Mouse (Mus musculus) C2C12 (cell line): Measurements from ENCODE around the gene Rtl10. TPM values are rescaled to one million over a fixed set of nuclear protein-coding genes. Genes with fewer than 3 reads are reported as not detected.

ENCODE experiments used
- H3K27me3 ChIP-seq: one replicate; pipeline ENCODE4 v1.6.1; 2011; ENCODE audit not compliant: control insufficient read depth, insufficient read depth, insufficient read length
- H3K36me3 ChIP-seq: one replicate; pipeline ENCODE4 v1.6.1; 2011; ENCODE audit not compliant: control insufficient read depth, insufficient read depth
- H3K4me3 ChIP-seq: one replicate; pipeline ENCODE4 v1.5.1; 2011; ENCODE audit warnings: mild to moderate bottlenecking, control low read depth; ENCODE audit not compliant: poor library complexity, insufficient read depth, severe bottlenecking
- H3K79me2 ChIP-seq: one replicate; pipeline ENCODE4 v1.6.1; 2011; ENCODE audit not compliant: control insufficient read depth, insufficient read depth
- H3K79me3 ChIP-seq: one replicate; pipeline ENCODE4 v1.6.1; 2011; ENCODE audit warnings: low read depth, control low read depth
- H3ac ChIP-seq: one replicate; pipeline ENCODE3; 2011; ENCODE audit warnings: low read depth; ENCODE audit not compliant: control insufficient read depth, insufficient read length
- CEBPB ChIP-seq: IDR thresholded peaks from one replicate; pipeline ENCODE4 v1.6.1; 2011; ENCODE audit warnings: low read depth, mild to moderate bottlenecking, control low read depth, moderate library complexity
- CTCF ChIP-seq: IDR thresholded peaks from one replicate; pipeline ENCODE4 v1.5.1; 2011; ENCODE audit not compliant: control insufficient read depth, insufficient read depth, insufficient read length
- FOSL1 ChIP-seq: IDR thresholded peaks from one replicate; pipeline ENCODE4 v1.8.0; 2011; ENCODE audit warnings: mild to moderate bottlenecking, low read length; ENCODE audit not compliant: poor library complexity, insufficient read depth, severe bottlenecking
- MAX ChIP-seq: IDR thresholded peaks from one replicate; pipeline ENCODE4 v1.6.1; 2011; ENCODE audit warnings: mild to moderate bottlenecking, control low read depth
- MYOD1 ChIP-seq: IDR thresholded peaks from one replicate; pipeline ENCODE4 v1.6.1; 2011; ENCODE audit warnings: low read depth; ENCODE audit not compliant: control insufficient read depth, insufficient read length
- MYOG ChIP-seq: IDR thresholded peaks from one replicate; pipeline ENCODE4 v1.6.1; 2011; ENCODE audit not compliant: control insufficient read depth, insufficient read length; ENCODE audit errors: extremely low read depth
- USF1 ChIP-seq: IDR thresholded peaks from one replicate; pipeline ENCODE4 v1.6.1; 2011; ENCODE audit warnings: low read depth, mild to moderate bottlenecking, control low read depth, moderate library complexity
- polyA plus RNA-seq: library from polyadenylated mRNA; unstranded; fragments of >200 nt; fragmentation: generic; extraction: Trizol; gene quantifications from one replicate; pipeline ENCODE4 v1.2.1, GENCODE M21; 2012; ENCODE audit warnings: missing spikeins

Rtl10 gene
- polyA plus RNA-seq, 1 experiment = 10.6 TPM

GRCm38 (mm10) chr16:18455407-18455806, 43.3 kb upstream of the Rtl10 start:
- Histone ChIP-seq H3ac (no peak overlapping the region), H3K4me3 (peak overlapping the region; percentile 2), H3K79me2 (no peaks in the 10 kb centered on the region), H3K36me3 (peaks cover 4% of the 10 kb centered on the region), H3K27me3 (no peaks in the 10 kb centered on the region), H3K79me3 (no peaks in the 10 kb centered on the region)
- TF ChIP-seq MYOD1 (no peak), USF1 (no peak), MAX (no peak), CTCF (no peak), MYOG (no peak), FOSL1 (no peak), CEBPB (no peak)

GRCm38 (mm10) chr16:18458661-18459060, 40.0 kb upstream of the Rtl10 start:
- H3K79me3 ChIP-seq = no peaks in the 10 kb centered on the region
- H3K4me3 ChIP-seq = no peak overlapping the region
- peaks cover 4% of the 10 kb centered on the region for H3K36me3 ChIP-seq
- no peak overlapping the region for H3ac ChIP-seq
- no peaks in the 10 kb centered on the region for H3K79me2 ChIP-seq
- no peaks in the 10 kb centered on the region for H3K27me3 ChIP-seq
- TF ChIP-seq CTCF = no peak
- no peak for TF ChIP-seq USF1
- TF ChIP-seq MYOG = no peak
- TF ChIP-seq CEBPB = no peak
- no peak for TF ChIP-seq FOSL1
- no peak for TF ChIP-seq MYOD1
- TF ChIP-seq MAX = no peak

- peaks cover 4% of the 10 kb centered on the region for H3K36me3 ChIP-seq
- H3K4me3 ChIP-seq = no peak overlapping the region
- H3K27me3 ChIP-seq = no peaks in the 10 kb centered on the region
- H3K79me2 ChIP-seq = no peaks in the 10 kb centered on the region
- TF ChIP-seq CTCF = no peak
- TF ChIP-seq USF1 = no peak
- TF ChIP-seq MYOD1 = peak; percentile 24
- no peak for TF ChIP-seq MYOG
- no peak for TF ChIP-seq FOSL1
- no peak for TF ChIP-seq CEBPB
- peak; percentile 75 for TF ChIP-seq MAX
- H3ac ChIP-seq = peak overlapping the region; percentile 64
- no peaks in the 10 kb centered on the region for H3K79me3 ChIP-seq
Observed at GRCm38 (mm10) chr16:18459335-18459954, 39.3 kb upstream of the Rtl10 start.

GRCm38 (mm10) chr16:18459955-18460370, 38.7 kb upstream of the Rtl10 start:
- H3K36me3 ChIP-seq = peaks cover 4% of the 10 kb centered on the region
- H3K79me3 ChIP-seq = no peaks in the 10 kb centered on the region
- peak overlapping the region; percentile 64 for H3ac ChIP-seq
- no peak overlapping the region for H3K4me3 ChIP-seq
- TF ChIP-seq MAX = peak; percentile 21
- TF ChIP-seq CEBPB = no peak
- TF ChIP-seq CTCF = no peak
- TF ChIP-seq MYOD1 = peak; percentile 91
- no peak for TF ChIP-seq USF1
- TF ChIP-seq FOSL1 = peak; percentile 52
- TF ChIP-seq MYOG = no peak
- no peaks in the 10 kb centered on the region for H3K27me3 ChIP-seq
- H3K79me2 ChIP-seq = no peaks in the 10 kb centered on the region

GRCm38 (mm10) chr16:18460826-18461225, 37.9 kb upstream of the Rtl10 start:
- no peak for TF ChIP-seq CTCF
- TF ChIP-seq MYOG = no peak
- no peak for TF ChIP-seq CEBPB
- TF ChIP-seq MYOD1 = no peak
- TF ChIP-seq FOSL1 = no peak
- TF ChIP-seq MAX = no peak
- TF ChIP-seq USF1 = no peak
- H3K36me3 ChIP-seq = peaks cover 4% of the 10 kb centered on the region
- H3K4me3 ChIP-seq = no peak overlapping the region
- no peaks in the 10 kb centered on the region for H3K27me3 ChIP-seq
- H3K79me2 ChIP-seq = no peaks in the 10 kb centered on the region
- no peaks in the 10 kb centered on the region for H3K79me3 ChIP-seq
- no peak overlapping the region for H3ac ChIP-seq
